Mouse (Mus musculus): ENCODE data around the gene Crygc. TPM values are rescaled to one million over a fixed set of nuclear protein-coding genes. Genes with fewer than 3 reads are reported as not detected.

Gene Crygc
- total RNA-seq, 1 experiment from 2014 or later, result not detected

Other genes starting within 250 kb of the Crygc start
- 9.0 and 14.4 TPM in 2 replicates for gene Plekhm3, start 116.9 kb downstream of the Crygc start, total RNA-seq (2017)
- gene Akr1cl, start 40.9 kb downstream of the Crygc start, total RNA-seq (2017), result not detected in 2 replicates
- not detected in 2 replicates for gene Cryge, start 22.5 kb downstream of the Crygc start, total RNA-seq (2017)
- gene Crygd, start 10.2 kb downstream of the Crygc start, total RNA-seq (2017), result not detected in 2 replicates
- not detected in 2 replicates for gene Crygb, start 8.6 kb upstream of the Crygc start, total RNA-seq (2017)
- gene Cryga, start 29.7 kb upstream of the Crygc start, total RNA-seq (2017), result not detected in 2 replicates
- not detected in 2 replicates for gene Gm28845, start 45.9 kb upstream of the Crygc start, total RNA-seq (2017)
- gene D630023F18Rik, start 49.5 kb upstream of the Crygc start, total RNA-seq (2017), result 1.4 TPM in 1 of 2 replicates, not detected in the other
- 49.5 and 49.6 TPM in 2 replicates for gene Idh1, start 112.8 kb upstream of the Crygc start, total RNA-seq (2017)
- gene Pikfyve, start 113.0 kb upstream of the Crygc start, total RNA-seq (2017), result 29.1 and 30.1 TPM in 2 replicates
- gene Pth2r, start 208.4 kb upstream of the Crygc start, total RNA-seq (2017), result not detected in 2 replicates

All from hematopoietic stem cell, adult 5-6 weeks (primary cell).